8 mouse cellular contexts compared by ENCODE assay signal in genomic region chr15:99456963-99457605, GRCm38 (mm10). TPM values are rescaled to one million over a fixed set of nuclear protein-coding genes. Genes with fewer than 3 reads are reported as not detected.
DNase-seq lines count a peak whose midpoint lies in the region; ATAC-seq and TF ChIP-seq lines count a peak whose summit lies in the region.

No protein-coding gene starts in this region.

- H3K4me1 ChIP-seq in intestine, postnatal 0 days (replicated peaks; ENCODE audit: control insufficient read depth, insufficient read depth, low read length): no peaks in the 10 kb centered on the region
- peaks cover 37% of the 10 kb centered on the region for H3K4me1 ChIP-seq in midbrain, embryonic 16.5 days (ENCODE audit: control insufficient read depth, insufficient read depth, low read length)
- H3K4me1 ChIP-seq in stomach, embryonic 16.5 days (ENCODE audit: control insufficient read depth, insufficient read depth, low read length): peaks cover 21% of the 10 kb centered on the region

- intact Hi-C loops in left cerebral cortex, adult 2 months (cut with DNase I): no loop called here

- H3K9ac ChIP-seq in intestine, postnatal 0 days (ENCODE audit: low read depth, low read length): peak overlapping the region; percentile 50
- peak overlapping the region; percentile 88 for H3K9ac ChIP-seq in midbrain, embryonic 16.5 days (ENCODE audit: low read depth, low read length)
- H3K9ac ChIP-seq in stomach, embryonic 16.5 days (ENCODE audit: low read length): peak overlapping the region; percentile 82

- ATAC-seq in intestine, postnatal 0 days: peak; percentile 33
- ATAC-seq in midbrain, embryonic 16.5 days: peak; percentile 78
- peak; percentile 71 for ATAC-seq in stomach, embryonic 16.5 days (ENCODE audit: insufficient read depth, low FRiP score)

- no peaks in the 10 kb centered on the region for H3K27me3 ChIP-seq in intestine, postnatal 0 days (replicated peaks; ENCODE audit: control insufficient read depth, insufficient read depth, low read length)
- no peaks in the 10 kb centered on the region for H3K27me3 ChIP-seq in midbrain, embryonic 16.5 days (ENCODE audit: control insufficient read depth, insufficient read depth, low read depth, low read length)
- H3K27me3 ChIP-seq in stomach, embryonic 16.5 days (ENCODE audit: control insufficient read depth, insufficient read depth, low read length): no peaks in the 10 kb centered on the region

- H3K4me2 ChIP-seq in intestine, postnatal 0 days (replicated peaks; ENCODE audit: low read depth): peak overlapping the region; percentile 82
- H3K4me2 ChIP-seq in midbrain, embryonic 16.5 days (ENCODE audit: low read length): peak overlapping the region; percentile 85
- H3K4me2 ChIP-seq in stomach, embryonic 16.5 days (ENCODE audit: low read depth, low read length): peak overlapping the region; percentile 90

- H3K4me3 ChIP-seq in left cerebral cortex, adult 2 months: peak overlapping the region; percentile 88
- H3K4me3 ChIP-seq in intestine, postnatal 0 days (ENCODE audit: low read depth, low read length): peak overlapping the region; percentile 69
- peak overlapping the region; percentile 93 for H3K4me3 ChIP-seq in midbrain, embryonic 16.5 days (ENCODE audit: low read depth, low read length)
- peak overlapping the region; percentile 81 for H3K4me3 ChIP-seq in stomach, embryonic 16.5 days (replicated peaks; ENCODE audit: low read length)

- TF ChIP-seq CTCF in left cerebral cortex, adult 2 months (IDR thresholded peaks at IDR 0.05): no peak
- no peak for TF ChIP-seq CTCF in intestine, postnatal 0 days (IDR thresholded peaks at IDR 0.05; ENCODE audit: low read depth)

- no peaks in the 10 kb centered on the region for H3K9me3 ChIP-seq in intestine, postnatal 0 days (ENCODE audit: control insufficient read depth)
- H3K9me3 ChIP-seq in midbrain, embryonic 16.5 days (replicated peaks; ENCODE audit: control insufficient read depth, low read length, poor library complexity, severe bottlenecking): no peaks in the 10 kb centered on the region
- no peaks in the 10 kb centered on the region for H3K9me3 ChIP-seq in stomach, embryonic 16.5 days (replicated peaks; ENCODE audit: control insufficient read depth, low read length)

- peak; percentile 53 to 58 for DNase-seq in left cerebral cortex, adult 2 months (ENCODE audit: extremely low spot score in 1 of 2, low spot score in 2 of 2)
- no peak for DNase-seq in left cerebral cortex, adult 8-10 months (ENCODE audit: low spot score in 2 of 2)
- DNase-seq in embryo, embryonic 10 days (ENCODE audit: low spot score): peak; percentile 72
- peak; percentile 51 to 80 for DNase-seq in gastrocnemius, postnatal 4 days (ENCODE audit: low spot score in 2 of 2)
- peak; percentile 64 for DNase-seq in liver

- 3% methylated on average over 32 of the region's 43 CpGs for WGBS in intestine, postnatal 0 days
- WGBS in midbrain, embryonic 16.5 days: under 1% methylated on average over 30 of the region's 43 CpGs
- under 1% methylated on average over 42 of the region's 43 CpGs for WGBS in stomach, embryonic 16.5 days

- H3K27ac ChIP-seq in left cerebral cortex, adult 2 months: peak overlapping the region; percentile 94
- peak overlapping the region; percentile 72 for H3K27ac ChIP-seq in intestine, postnatal 0 days (ENCODE audit: low read depth, low read length)
- H3K27ac ChIP-seq in midbrain, embryonic 16.5 days (ENCODE audit: low read length): peak overlapping the region; percentile 90
- H3K27ac ChIP-seq in stomach, embryonic 16.5 days (ENCODE audit: low read length): peak overlapping the region; percentile 92

- H3K36me3 ChIP-seq in intestine, postnatal 0 days (ENCODE audit: control insufficient read depth, insufficient read depth): no peaks in the 10 kb centered on the region
- no peaks in the 10 kb centered on the region for H3K36me3 ChIP-seq in midbrain, embryonic 16.5 days (ENCODE audit: control insufficient read depth, insufficient read depth, low read length)
- H3K36me3 ChIP-seq in stomach, embryonic 16.5 days (ENCODE audit: control insufficient read depth, insufficient read depth, low read length): no peaks in the 10 kb centered on the region

RNA-seq across cellular contexts. Expression of gene Nckap5l, which starts 0.5 kb away (rescaled TPM):
- 10 to 100 TPM; 19.2 to 21.3 TPM for total RNA-seq in left cerebral cortex, adult 2 months (2021)
- total RNA-seq in left cerebral cortex, adult 8-10 months (2022): 10 to 100 TPM; 19.1 to 22.9 (median 19.5) TPM
- 10 to 100 TPM; 37.2 to 39.4 TPM for total RNA-seq in gastrocnemius, postnatal 4 days (2021)
- polyA plus RNA-seq in intestine, postnatal 0 days (2015; fragmentation: Nextera tagmentation; extraction: Ambion mirVana): 1.8 and 2.1 TPM in 2 replicates
- 16.2 and 17.1 TPM in 2 replicates for polyA plus RNA-seq in midbrain, embryonic 16.5 days (2015; fragmentation: Nextera tagmentation; extraction: Ambion mirVana)
- polyA plus RNA-seq in stomach, embryonic 16.5 days (2015; fragmentation: Nextera tagmentation; extraction: Ambion mirVana): 3.7 and 4.6 TPM in 2 replicates

RNA-seq across cellular contexts. Expression of gene Bcdin3d, which starts 17.4 kb away (rescaled TPM):
- total RNA-seq in left cerebral cortex, adult 2 months (2021): 1 to 10 TPM; 3.7 to 5.4 TPM
- 1 to 10 TPM; 4.5 to 6.2 (median 6.2) TPM for total RNA-seq in left cerebral cortex, adult 8-10 months (2022)
- total RNA-seq in gastrocnemius, postnatal 4 days (2021): 1 to 10 TPM; 7.2 to 7.4 TPM
- polyA plus RNA-seq in intestine, postnatal 0 days (2015; fragmentation: Nextera tagmentation; extraction: Ambion mirVana): 12.6 and 13.2 TPM in 2 replicates
- 19.0 and 21.6 TPM in 2 replicates for polyA plus RNA-seq in midbrain, embryonic 16.5 days (2015; fragmentation: Nextera tagmentation; extraction: Ambion mirVana)
- polyA plus RNA-seq in stomach, embryonic 16.5 days (2015; fragmentation: Nextera tagmentation; extraction: Ambion mirVana): 11.6 and 12.9 TPM in 2 replicates

Comparison
In these comparisons a context has a peak if more than half of its experiments do, and no peak if none do; other contexts are left out.
1. DNase-seq: peak in left cerebral cortex, adult 2 months (2 of 2), embryo, embryonic 10 days (single experiment), gastrocnemius, postnatal 4 days (2 of 2) and liver (single experiment); none in left cerebral cortex, adult 8-10 months (0 of 2).
2. Peak in every context shown above with its lines, with median percentiles within 50 percentile points of each other: H3K27ac ChIP-seq, H3K4me3 ChIP-seq, ATAC-seq, H3K4me2 ChIP-seq and H3K9ac ChIP-seq.